Mouse (Mus musculus): ENCODE measurements around the gene Dhrs2. TPM values are rescaled to one million over a fixed set of nuclear protein-coding genes. Genes with fewer than 3 reads are reported as not detected.
A peak's percentile ranks its signal among the peaks of the same experiment; 100 is the strongest.

The Dhrs2 gene
- not detected for total RNA-seq (2021)

GRCm38 (mm10) chr14:55221707-55222106 is at the start of gene Dhrs2:
Dhrs2 (plus strand) TSS chr14:55222007.
- intact Hi-C loops (cut with DNase I): no loop called here
- DNase-seq (ENCODE audit: extremely low spot score in 1 of 2, low spot score in 2 of 2): no peak

- intact Hi-C loops (cut with DNase I): no loop called here
- DNase-seq (ENCODE audit: extremely low spot score in 1 of 2, low spot score in 2 of 2): no peak
These were observed 47.6 kb upstream of the Dhrs2 start for GRCm38 (mm10) chr14:55174164-55174563.

- intact Hi-C loops (cut with DNase I): no loop called here
- peak in 1 of 2 experiments; percentile 71 for DNase-seq (ENCODE audit: extremely low spot score in 1 of 2, low spot score in 2 of 2)
These were observed 44.5 kb upstream of the Dhrs2 start for GRCm38 (mm10) chr14:55177274-55177673.

GRCm38 (mm10) chr14:55180951-55181350 is 40.9 kb upstream of the Dhrs2 start:
- intact Hi-C loops (cut with DNase I): no loop called here
- DNase-seq (ENCODE audit: extremely low spot score in 1 of 2, low spot score in 2 of 2): no peak

GRCm38 (mm10) chr14:55183231-55183630 is 38.6 kb upstream of the Dhrs2 start:
- DNase-seq (ENCODE audit: extremely low spot score in 1 of 2, low spot score in 2 of 2): no peak
- intact Hi-C loops (cut with DNase I): no loop called here

GRCm38 (mm10) chr14:55184640-55185145 is 37.1 kb upstream of the Dhrs2 start:
- intact Hi-C loops (cut with DNase I): no loop called here
- DNase-seq (ENCODE audit: extremely low spot score in 1 of 2, low spot score in 2 of 2): no peak

GRCm38 (mm10) chr14:55188491-55188890 is 33.3 kb upstream of the Dhrs2 start:
- intact Hi-C loops (cut with DNase I): no loop called here
- DNase-seq (ENCODE audit: extremely low spot score in 1 of 2, low spot score in 2 of 2): no peak

- DNase-seq (ENCODE audit: extremely low spot score in 1 of 2, low spot score in 2 of 2): peak; percentile 49 to 85
- intact Hi-C loops (cut with DNase I): no loop called here
These were observed 32.4 kb upstream of the Dhrs2 start for GRCm38 (mm10) chr14:55189351-55189769.

- no peak for DNase-seq (ENCODE audit: extremely low spot score in 1 of 2, low spot score in 2 of 2)
- intact Hi-C loops (cut with DNase I): no loop called here
These were observed 28.5 kb upstream of the Dhrs2 start for GRCm38 (mm10) chr14:55193354-55193753.

- no peak for DNase-seq (ENCODE audit: extremely low spot score in 1 of 2, low spot score in 2 of 2)
- intact Hi-C loops (cut with DNase I): no loop called here
These were observed 27.8 kb upstream of the Dhrs2 start for GRCm38 (mm10) chr14:55193876-55194635.

- intact Hi-C loops (cut with DNase I): no loop called here
- DNase-seq (ENCODE audit: extremely low spot score in 1 of 2, low spot score in 2 of 2): no peak
These were observed 27.0 kb upstream of the Dhrs2 start for GRCm38 (mm10) chr14:55194786-55195185.

GRCm38 (mm10) chr14:55197121-55197520 is 24.7 kb upstream of the Dhrs2 start:
- no peak for DNase-seq (ENCODE audit: extremely low spot score in 1 of 2, low spot score in 2 of 2)
- intact Hi-C loops (cut with DNase I): no loop called here

GRCm38 (mm10) chr14:55198187-55198586 is 23.6 kb upstream of the Dhrs2 start:
- DNase-seq (ENCODE audit: extremely low spot score in 1 of 2, low spot score in 2 of 2): peak in 1 of 2 experiments; percentile 1
- intact Hi-C loops (cut with DNase I): no loop called here

- intact Hi-C loops (cut with DNase I): no loop called here
- DNase-seq (ENCODE audit: extremely low spot score in 1 of 2, low spot score in 2 of 2): no peak
These were observed 17.3 kb upstream of the Dhrs2 start for GRCm38 (mm10) chr14:55204544-55204943.

GRCm38 (mm10) chr14:55205045-55205750 is 16.6 kb upstream of the Dhrs2 start:
- DNase-seq (ENCODE audit: extremely low spot score in 1 of 2, low spot score in 2 of 2): peak; percentile 35 to 80
- intact Hi-C loops (cut with DNase I): no loop called here

- DNase-seq (ENCODE audit: extremely low spot score in 1 of 2, low spot score in 2 of 2): no peak
- intact Hi-C loops (cut with DNase I): no loop called here
These were observed 13.5 kb upstream of the Dhrs2 start for GRCm38 (mm10) chr14:55208306-55208705.

GRCm38 (mm10) chr14:55213621-55214020 is 8.2 kb upstream of the Dhrs2 start:
- intact Hi-C loops (cut with DNase I): no loop called here

GRCm38 (mm10) chr14:55214507-55214906 is 7.3 kb upstream of the Dhrs2 start:
- intact Hi-C loops (cut with DNase I): no loop called here
- DNase-seq (ENCODE audit: extremely low spot score in 1 of 2, low spot score in 2 of 2): no peak

More at GRCm38 (mm10) chr14:55213621-55214020, 8.2 kb upstream of the Dhrs2 start:
- DNase-seq (ENCODE audit: extremely low spot score in 1 of 2, low spot score in 2 of 2): no peak

- DNase-seq (ENCODE audit: extremely low spot score in 1 of 2, low spot score in 2 of 2): peak; percentile 32 to 59
- intact Hi-C loops (cut with DNase I): no loop called here
These were observed 1.4 kb downstream of the Dhrs2 start for GRCm38 (mm10) chr14:55223172-55223571.

GRCm38 (mm10) chr14:55234639-55235038 is 12.8 kb downstream of the Dhrs2 start:
- intact Hi-C loops (cut with DNase I): no loop called here
- DNase-seq (ENCODE audit: extremely low spot score in 1 of 2, low spot score in 2 of 2): peak in 1 of 2 experiments; percentile 51

Measured in left cerebral cortex, postnatal 10 days (tissue).